Mouse (Mus musculus) right cerebral cortex, adult 18-20 months (tissue): ENCODE measurements around the gene Magi2.

Source experiments
- DNase-seq: peaks from one replicate; pipeline ENCODE4 v3.0.0; 2022; ENCODE audit warnings: mixed read lengths

The Magi2 gene

DNA sequence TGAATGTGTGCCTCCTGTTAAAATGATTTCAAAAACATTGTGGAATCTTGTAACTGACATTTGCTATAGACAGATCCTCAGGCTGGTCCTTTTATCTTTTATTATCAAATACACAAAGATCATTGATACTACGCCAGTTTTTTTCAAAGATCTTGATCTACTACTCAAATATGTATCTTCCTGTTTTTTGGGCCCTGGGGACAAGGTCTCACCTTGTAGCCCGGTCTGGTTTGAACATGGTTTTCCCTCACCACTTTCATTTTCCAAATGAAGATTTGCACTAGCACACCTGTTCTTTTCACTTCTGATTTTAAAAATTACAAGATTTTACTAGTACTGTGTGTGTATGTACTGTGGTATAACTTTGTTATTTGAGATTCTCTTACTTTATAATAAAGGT is 745.9 kb downstream of the Magi2 start:
- no peak for DNase-seq

DNA sequence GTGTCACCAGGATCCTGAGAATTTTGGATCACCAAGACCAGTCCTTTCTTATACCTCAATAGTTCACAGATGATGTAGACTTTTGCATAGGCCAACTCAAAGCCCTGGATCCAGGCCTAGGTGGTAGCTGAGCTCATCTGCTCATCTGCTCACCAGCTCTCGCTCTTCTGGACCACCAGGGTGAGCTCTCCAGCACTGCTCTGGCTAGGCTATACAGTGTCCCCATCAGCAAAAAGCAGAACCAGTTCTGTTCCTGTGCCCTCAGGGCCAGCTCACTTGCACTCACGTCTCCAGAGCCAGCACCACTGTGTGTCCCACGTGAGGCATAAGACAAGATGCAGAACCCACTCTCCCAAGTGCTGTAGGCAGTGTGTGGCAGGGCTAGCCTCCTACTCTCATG is 747.0 kb downstream of the Magi2 start:
- DNase-seq: no peak

DNA sequence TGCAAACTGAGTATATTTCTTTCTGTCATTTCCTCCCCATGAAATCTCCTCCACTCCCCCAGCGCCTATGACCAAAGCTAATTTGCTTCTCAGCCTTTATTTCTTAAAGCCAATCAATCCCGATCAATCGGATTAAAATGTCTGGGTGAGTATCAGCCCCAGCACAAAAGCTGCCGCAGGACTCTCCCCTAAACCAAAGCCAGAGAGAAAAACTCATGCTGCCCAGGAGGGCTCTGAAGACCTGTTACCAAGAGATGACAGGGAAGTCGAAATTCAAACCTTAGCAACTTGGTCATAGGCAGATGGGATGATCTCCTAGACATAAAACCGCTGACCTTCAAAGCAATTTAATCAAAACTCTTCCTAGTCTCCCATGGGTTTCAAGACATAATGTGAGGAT is 754.7 kb downstream of the Magi2 start:
- DNase-seq: no peak

DNA sequence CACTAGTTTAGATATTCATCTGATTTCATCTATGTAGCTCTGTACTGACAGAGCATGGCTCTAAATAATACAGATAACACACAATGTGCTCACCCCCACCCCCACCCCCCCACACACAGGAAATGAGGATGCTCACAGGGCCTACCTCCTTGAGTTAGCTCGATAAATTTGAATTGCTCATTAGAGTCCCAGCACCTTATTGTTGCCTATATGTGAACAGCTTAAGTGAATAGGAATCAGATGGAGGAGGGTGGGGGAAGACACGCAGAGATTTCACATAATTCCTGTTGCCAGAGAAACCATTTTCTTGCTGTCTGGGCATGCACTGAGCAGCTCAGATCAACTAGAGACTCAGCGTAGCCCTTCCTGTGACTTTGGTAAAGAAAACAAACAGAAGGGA is 755.2 kb downstream of the Magi2 start:
- DNase-seq: peak; percentile 23

DNA sequence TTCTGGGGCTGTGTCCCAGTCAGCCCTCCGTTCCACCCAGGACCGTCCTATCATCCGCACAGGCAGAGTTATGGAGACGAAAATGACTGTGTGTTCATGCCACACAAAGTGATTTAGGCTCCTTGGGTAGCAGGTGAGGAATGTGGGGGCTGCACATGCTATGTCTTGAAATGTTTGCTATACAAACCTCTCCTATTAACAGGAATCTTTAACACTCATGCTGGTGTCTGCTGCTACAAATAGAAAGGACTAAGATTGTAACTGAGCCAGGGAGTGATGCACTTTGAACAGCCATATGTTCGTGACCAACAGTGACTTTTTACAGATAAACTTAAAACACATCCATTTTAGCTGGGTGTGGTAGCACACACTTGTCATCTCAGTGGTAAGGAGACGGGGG is 772.6 kb downstream of the Magi2 start:
- DNase-seq: peak; percentile 15

DNA sequence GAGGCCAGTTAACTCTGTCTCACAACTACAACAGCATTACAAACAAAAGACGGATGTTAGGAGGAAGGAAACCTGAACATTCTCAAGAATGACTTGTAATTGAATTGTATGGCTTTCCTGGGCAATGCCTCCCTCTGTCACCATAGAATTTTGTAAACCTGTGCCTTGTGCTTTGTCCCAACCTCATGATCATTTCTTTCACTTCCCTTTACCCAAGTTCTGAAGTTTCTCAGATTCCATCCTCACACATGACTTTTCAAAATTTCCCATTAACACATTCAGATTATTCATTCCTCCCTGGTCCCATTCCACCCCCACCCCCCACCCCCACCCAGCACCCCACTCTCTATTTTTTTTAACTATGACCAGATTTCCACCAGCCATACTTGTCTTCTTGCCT is 773.1 kb downstream of the Magi2 start:
- DNase-seq: no peak

DNA sequence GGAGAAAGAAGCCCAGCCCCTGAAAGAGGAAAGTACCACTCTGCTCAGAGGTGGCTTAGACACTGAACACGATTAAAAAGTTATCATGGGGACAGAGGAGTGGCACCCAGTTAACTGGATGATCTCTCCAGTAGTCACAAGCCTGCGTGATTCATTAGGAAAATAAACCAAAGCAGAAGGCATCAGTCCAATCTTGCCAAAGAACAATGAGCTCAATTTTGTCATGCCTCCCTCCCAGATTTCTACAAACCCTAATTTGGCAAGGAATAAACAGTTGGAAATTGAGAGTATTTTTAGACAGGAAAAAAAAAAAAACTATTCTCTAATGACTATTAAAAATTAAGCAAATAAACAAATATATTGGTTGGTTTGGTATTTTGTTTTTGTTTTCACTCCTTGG is 779.8 kb downstream of the Magi2 start:
- no peak for DNase-seq

DNA sequence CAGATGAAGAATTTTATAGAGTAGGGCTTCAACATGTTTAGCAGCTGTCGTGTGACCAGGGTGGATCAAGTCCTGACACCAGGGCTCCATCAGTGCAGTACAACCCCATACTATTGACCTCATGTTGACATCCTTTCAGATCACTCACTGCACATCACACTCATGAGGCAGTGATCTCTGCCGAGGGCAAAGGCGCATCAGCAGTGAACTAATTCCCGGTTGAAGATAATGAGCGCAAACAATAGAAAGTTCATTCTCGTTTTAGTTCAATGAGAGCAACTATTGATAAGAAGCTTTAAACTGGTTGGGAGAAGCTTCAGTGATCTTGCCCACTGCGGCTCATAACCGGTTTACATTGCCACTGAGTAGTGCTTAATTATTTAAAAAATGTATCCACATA is 780.4 kb downstream of the Magi2 start:
- no peak for DNase-seq

DNA sequence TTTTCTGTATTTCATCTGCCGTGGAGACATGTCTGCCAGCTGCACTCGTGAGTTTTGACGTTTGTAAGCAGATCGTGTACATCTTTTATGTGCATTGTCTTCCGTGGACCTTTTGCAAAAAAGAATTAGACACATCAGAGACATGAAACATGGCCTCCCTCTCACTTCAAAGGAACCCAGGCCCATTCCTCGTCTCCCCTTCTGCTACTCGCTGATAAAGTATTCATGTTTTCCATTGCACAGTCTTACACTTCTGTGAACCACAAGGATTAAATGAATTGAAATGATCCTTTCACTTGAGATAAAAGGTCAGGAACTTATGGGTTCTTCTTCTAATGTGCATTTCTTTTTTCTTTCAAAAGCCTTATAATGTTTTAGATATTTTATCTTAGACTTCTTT is 783.4 kb downstream of the Magi2 start:
- DNase-seq: no peak

DNA sequence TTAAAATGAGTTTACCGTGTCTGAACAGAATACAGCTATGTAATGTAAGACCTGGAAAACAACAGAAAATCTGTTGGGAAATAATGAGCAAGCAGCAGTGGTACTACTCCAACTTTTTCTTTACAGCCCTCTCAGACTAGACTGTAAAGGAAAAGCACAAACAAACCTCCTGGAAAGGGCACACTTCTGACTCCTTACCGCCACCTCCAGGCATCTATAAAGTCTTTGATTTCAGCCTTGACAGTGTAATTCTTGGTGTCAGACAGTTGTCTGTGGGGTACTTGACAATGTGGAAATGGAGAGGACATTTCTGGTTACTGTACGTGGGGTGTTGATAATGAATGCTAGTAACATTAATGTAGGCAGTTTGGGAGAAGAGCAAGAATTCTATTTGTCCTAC is 791.2 kb downstream of the Magi2 start:
- no peak for DNase-seq

DNA sequence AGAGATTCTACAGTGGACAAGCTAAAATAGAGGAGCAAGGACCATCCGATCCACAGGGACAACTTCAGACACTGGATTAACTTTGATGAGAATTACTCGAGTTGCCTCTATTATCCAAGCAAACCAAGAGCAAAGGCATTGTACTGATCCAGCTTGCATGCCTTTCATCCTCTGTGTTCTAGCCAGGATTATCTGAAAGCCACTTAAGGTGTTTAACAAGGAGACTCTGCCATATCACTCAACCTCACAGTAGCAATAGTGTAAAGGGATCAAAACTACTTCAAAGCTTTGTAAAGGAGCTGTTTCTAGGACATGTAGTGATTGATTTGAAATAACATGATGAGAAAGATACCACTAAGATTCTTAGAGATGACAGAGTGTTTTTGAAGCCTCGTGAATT is 819.8 kb downstream of the Magi2 start:
- no peak for DNase-seq

DNA sequence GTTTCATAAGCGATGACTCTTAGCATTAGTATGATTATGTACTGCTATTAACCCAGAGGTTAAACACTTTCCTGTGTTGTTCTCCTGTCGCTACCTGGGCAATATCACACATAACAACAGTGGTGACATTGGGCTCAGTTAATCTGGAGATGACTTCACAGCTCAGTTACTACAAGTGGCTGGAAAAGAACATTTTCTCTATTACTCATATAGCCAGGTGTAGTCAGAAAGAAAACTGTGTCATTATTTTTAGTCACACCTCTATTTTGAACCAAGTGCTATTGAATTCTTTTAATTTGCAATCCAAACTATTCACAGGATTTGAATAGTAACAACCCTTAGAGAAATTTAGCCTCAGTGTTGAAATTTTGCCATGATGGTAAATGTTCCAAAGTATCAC is 821.5 kb downstream of the Magi2 start:
- no peak for DNase-seq

DNA sequence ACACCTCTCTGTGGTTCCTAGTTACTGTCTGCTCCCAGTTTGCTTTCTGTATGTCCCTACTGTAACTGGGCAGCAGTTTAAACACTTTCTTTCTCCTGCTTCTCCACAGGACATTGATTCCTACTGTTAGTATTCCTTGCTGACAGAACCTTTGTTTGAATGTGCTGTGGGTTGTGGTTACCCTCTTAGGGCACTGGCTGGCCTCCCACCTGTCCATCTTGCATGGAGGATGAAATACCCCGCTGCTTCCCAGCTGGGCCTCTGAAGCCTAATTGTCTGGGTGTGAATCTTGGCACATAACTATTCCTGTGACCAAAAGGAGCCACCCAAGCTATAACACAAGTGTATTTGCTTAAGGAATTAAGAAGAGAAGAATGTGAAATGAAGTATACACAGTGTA is 823.4 kb downstream of the Magi2 start:
- DNase-seq: no peak

DNA sequence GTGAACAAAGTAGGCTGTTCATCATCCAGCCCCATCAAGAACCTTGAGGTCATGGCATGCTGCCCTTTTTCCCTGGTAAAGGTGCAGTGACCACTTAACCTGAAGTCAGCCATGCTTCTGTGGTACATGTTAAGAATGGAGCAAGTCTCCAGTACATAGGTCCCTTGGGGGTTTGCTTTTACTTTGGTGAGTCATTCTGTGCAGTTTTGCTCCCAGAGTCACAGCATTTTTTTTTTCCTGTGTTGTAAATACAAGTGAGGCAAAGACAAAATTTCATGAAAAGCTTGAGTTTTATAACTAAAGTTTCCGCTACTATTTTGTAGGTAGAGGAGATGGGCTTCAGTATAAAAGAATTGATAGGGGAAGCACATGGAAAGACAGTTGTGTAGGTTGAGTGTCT is 828.2 kb downstream of the Magi2 start:
- no peak for DNase-seq

DNA sequence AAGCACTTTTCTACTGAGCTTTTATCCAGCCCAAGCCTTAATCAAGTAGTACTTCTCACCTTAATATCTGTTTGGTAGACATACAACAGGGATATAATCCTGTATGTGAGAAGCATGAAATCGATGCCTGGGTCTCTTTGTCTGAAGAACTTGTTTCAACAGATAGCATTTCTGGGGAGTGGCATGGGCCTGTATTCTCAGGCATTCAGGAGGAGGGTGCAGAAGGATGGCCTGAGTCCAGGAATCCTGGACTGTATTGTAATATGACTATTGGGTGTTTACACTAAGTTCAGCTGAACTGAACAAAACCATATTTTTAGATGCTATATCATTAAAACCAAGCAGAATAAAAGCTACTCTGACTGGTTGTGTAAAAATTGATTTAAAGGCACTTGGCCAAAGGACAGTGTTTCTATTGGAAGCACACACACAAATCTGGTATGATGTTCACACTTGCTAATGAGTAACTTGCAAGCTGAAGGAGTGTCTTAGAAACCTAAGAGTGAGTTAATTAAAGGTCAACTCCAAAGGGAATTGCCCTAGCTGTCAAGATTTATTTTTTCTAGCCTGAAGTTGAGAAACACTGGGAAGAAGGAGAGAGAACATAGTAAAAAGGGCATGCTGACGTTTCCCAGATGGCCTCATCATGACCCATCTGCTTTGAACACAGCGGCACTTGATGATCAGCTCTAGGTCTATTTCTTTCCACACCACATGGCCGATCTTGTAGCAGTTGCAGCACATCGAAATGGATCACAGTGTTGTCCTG is 829.4 kb downstream of the Magi2 start:
- no peak for DNase-seq

DNA sequence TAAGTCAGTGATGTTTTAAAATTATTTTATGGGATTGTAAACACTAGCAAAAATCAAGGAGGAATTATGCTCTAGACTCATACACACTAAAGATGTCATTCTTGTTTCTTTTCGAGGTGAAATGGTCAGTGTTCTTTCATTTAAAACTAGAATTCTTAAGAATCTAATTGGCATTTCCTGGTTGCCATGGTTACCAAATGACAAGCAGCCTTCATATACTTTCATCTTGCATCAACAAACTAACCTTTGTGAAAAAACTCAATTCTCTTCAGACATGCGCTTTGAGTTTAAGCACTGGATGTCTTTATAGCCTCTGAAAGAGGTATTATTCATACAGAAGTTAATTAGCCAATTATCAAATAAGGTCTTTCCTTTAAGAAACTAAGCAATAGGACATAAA is 830.0 kb downstream of the Magi2 start:
- no peak for DNase-seq

DNA sequence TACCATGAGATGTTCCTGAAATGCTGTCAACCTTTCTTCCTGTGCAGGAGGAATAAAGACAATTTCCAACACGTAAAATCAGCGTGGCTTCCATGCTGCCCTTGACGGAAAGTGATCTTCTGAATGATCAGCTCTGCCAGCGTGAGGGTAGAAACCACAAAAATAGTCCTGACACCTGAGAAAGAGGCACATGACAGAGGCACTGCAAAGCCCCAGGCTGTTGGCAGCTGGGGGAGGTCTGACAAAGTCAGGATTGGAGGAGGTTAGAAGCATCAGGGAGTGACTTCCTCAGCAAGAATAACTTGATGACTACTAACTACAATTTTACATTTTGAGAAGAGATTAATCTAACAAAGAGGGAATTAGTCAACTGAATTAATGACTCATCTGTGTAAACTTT is 835.2 kb downstream of the Magi2 start:
- DNase-seq: no peak

DNA sequence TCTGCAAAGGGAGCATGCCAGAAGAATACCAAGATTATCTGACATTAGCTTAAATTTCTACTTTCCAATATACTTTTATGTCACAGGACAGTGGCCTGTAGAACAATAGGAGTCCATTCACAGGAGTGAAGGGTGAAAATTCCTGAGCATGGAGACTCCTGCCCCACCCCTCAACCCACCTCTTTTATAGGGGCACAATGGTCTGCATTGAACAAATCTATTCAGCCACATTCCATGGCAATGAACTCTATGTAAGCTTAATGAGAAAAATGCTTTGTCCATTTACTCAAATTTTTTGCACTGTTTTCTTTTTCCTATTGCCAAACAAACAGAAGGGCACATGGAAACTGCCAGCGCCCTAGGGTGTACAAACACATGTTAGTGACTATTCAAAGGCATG is 838.2 kb downstream of the Magi2 start:
- DNase-seq: no peak

DNA sequence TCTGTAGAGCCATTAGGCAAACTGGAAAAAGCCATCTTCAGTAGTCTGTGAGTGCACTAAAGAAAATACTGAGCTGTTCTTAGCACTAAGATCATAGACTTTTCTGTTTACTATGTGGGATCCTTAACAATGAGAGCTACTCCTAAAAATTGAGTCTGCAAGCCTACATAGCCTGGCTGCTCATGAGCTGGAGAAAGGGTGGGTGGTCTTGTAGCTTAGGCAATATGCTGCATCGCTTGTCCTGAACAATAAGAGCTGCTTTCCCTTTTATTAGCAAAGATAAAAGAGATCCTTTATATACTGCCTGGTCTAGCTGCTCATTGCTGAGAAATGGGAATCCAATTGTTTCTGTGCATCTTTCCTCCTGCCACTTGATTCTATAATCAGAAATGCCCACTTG is 841.7 kb downstream of the Magi2 start:
- DNase-seq: no peak

DNA sequence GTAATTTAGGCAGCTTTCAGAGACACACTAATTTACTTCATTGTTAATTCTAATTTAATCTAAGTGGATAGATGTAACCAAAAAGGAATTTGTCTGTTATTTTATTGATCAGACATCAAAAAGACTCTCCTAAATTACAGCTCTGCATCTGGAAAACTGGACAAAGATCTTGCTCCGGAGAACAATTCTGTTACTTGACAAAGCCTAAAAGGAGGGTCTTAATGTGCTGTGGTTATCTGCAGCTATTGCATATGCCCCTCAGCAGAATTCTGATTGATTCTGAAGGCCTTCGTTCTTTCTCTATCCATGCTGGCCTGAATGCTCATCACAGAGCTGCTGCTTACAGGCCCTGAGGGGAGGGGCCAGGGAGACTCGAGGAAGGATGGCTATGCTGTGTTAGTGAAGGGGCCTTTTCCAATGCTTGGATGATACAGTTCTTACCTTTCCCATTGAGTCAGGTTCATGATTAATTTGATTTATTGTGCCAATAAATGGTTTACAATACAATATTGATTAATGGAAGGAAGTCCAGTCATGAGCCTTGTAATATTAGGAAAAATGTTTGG is 842.2 kb downstream of the Magi2 start:
- DNase-seq: no peak

DNA sequence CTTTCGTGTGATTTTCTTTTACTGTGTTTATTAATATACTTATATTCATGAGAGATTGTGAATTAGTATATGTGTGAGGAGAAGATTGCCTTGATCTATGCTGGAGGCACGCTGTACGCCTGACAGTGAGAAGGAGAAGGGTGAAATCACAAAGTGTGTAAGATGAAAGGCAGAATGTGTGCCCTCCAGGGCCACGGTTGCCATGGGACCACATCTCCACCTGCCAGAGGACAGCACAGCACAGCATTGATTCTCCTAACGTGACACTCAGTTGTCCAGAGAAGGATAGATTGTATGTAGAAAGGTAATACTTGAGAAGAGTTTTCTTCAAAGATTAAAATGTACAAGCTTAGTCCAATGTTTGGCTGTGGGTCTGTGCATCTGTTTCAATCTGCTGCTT is 847.3 kb downstream of the Magi2 start:
- DNase-seq: no peak

DNA sequence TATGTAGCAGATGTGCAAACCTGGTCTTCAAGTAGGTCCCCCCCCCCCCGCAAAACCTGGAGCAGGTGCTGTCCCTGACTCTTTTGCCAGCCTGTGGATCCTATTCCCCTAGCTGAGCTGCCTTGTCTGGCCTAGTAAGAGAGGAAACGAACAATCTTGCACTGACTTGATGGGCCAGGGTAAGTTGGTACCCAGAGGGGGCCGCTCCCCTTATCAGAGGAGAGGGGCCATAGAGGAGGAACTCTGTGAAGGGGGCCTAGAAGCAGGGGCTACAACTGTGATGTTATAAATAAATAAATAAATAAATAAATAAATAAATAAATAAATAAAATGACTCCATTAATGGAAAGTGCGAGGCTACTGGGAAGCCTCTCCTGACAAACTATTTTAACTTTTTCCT is 848.0 kb downstream of the Magi2 start:
- DNase-seq: no peak

DNA sequence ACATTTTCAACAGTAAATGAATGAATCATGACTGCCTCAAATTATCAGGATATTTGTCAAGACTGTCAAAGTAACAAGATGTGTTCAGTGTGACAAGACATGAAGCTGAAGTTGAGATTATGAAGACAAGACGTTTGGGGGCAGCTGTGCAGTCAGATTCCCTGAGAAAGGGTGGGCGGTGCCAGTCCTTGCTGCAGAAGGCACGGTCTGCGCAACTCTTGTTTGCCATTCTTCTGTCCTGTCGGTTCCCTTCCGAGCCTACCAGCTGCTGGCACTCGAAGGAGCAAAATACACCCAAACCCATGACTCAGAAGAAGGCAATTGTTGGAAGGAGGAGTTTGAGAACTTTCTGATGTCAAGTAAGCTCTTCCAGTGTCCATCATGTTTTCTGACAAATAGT is 852.1 kb downstream of the Magi2 start:
- peak; percentile 41 for DNase-seq

DNA sequence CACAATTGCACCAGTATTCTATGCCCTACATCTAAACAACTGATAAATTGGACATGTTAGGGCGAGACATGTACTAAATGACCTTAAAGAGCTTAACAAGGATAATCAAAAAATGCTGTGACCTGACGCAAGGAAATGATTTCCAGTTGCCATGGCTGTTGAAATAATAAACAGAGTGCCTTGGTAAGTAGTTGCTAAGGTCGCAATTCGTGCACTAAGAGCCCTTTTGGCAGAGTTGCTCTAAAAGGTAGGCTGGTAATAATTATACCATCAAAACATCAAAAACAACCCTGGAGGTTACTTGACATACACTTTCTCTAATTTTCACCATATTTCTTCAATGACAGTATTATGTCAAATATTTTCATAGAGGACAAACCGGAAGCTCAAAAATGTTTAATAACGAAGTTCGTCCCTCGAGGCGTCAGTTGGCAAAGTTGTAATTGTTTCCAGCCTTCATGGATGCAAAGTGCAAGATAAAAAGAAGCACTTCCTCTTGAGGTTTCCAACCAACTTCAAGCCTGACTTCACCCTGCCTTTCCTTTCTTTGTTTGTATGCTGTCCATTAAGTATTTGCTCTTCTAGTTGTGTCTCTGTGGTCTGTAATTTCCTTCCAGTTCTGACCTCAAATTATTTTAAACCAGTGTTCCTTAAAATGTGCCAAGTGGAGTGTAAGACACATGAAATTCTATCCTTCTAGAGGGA is 853.9 kb downstream of the Magi2 start:
- DNase-seq: no peak

DNA sequence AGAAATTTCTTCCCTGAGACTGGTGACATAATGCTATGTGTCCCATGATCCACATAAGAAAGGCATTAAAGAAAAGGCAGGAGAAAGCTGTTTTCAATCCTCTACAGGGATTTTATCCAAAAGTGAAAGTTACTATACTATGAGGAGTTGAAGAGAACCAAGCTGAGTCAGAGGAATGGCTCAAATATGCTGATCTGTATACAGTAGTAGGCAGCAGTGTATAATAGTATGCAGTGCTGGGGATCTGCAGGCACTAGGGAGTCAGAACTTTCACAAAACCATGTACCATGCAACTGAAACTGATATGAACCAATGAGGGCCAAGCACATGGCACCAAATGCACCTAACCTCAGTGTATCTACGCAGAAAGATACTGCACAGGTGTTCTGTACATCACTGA is 855.5 kb downstream of the Magi2 start:
- DNase-seq: no peak
